Mouse (Mus musculus) spleen, embryonic (tissue): ENCODE results near the gene Olfr1006.
"Not testable (repeated sequence)": the region's sequence is repeated elsewhere in the genome, so short reads cannot be mapped to it uniquely, and the experiment has no call there.

Experiments
- CTCF ChIA-PET: fragments of 350-600 bp; sonication (Branson Sonifier 250); formaldehyde crosslinking; loops from one replicate; lab custom pipeline; 2022; lab: Charles Lee

Gene Olfr1006

GRCm38 (mm10) chr2:85678667-85679066 lies at the start of gene Olfr1006:
TSS of gene Olfr1006 (minus strand) at chr2:85678767.
- CTCF ChIA-PET: no interaction called here

- CTCF ChIA-PET: no interaction called here
These were observed 47.2 kb upstream of the Olfr1006 start for GRCm38 (mm10) chr2:85725793-85726192.

DNA sequence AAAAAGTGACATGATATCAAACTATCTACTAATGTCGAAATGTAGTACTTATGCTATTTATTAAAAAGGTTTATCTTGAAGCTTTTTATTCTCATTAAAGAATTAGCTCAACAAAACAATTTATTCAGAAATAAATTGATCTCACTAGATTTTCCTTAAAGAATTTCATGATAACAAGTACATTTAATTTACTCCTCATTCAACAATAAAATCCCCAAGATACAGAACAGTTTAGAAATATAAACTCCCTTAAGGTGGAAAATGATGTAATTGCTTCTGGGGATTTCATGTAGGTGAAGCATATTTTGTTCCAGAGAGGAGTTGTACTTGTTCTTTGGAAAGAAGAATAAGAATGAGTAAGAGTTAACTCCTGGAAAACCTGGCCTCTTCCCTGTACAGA lies 36.6 kb upstream of the Olfr1006 start, which contains the start of gene Olfr1009:
Gene Olfr1009 (plus strand): TSS at position 301 of the 400 bp plus-strand sequence.
- CTCF ChIA-PET: no interaction called here

DNA sequence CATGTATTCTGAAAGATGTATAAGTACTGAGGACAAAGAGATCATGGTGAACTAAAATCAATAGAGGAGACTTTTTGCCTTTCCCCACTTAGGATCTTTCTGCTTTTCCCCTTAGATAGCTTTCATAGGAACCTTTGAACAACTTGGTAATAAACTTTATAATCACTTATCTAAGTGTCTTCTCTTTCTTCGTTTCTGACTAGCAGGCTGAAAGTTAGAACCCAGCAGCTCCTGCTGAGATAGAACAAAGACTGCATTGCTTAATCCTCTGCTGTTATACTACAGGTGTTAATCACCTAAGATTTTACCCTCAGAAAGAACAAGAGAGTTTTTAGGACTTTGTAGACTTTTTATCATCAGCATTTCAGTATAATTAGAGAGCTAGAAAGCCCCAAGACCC lies 32.6 kb upstream of the Olfr1006 start:
- CTCF ChIA-PET: no interaction called here

- CTCF ChIA-PET: not testable (repeated sequence)
These were observed 32.1 kb upstream of the Olfr1006 start for GRCm38 (mm10) chr2:85710680-85711079.

DNA sequence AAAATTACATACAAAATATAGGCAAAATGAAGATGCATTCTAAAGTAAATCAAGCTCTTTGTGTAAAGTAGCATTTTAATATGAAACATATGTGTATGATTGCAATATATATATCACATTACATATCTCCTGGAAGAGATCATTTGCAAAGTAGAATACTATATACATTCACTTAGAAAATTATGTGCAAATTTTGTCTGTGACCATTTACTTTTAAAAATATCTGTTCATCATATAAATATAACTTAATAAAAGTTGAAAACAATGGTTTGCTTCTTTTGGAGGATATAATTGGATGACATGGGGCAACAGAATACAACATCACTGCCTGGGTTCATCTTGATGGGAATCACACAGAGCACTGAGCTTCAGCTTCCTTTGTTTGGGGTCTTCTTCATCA lies 10.6 kb upstream of the Olfr1006 start, which contains the start of gene Olfr1008:
Gene Olfr1008 (plus strand): TSS at position 301 of the 400 bp plus-strand sequence.
- CTCF ChIA-PET: no interaction called here

DNA sequence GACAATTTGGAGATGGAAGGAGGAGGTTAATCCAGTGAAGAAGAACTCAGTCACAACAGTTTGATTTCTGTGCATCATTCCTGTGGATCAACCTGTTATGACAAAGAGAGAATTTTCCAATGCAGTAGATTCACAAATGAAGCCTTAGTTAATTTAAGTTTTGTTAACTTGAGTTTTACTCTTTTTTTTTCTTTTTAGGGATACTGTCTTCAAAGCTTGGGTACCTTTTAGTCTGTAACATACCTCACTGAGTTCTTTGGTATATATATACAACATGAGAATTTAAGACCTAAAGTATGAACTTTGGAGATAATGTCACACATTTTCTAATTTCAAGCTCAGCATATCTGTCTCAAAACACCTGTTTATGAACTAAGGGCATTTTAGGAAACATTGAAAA lies 14.2 kb downstream of the Olfr1006 start, which contains the start of gene Olfr154:
Gene Olfr154 (minus strand): TSS at position 101 of the 400 bp plus-strand sequence.
- CTCF ChIA-PET: not testable (repeated sequence)

DNA sequence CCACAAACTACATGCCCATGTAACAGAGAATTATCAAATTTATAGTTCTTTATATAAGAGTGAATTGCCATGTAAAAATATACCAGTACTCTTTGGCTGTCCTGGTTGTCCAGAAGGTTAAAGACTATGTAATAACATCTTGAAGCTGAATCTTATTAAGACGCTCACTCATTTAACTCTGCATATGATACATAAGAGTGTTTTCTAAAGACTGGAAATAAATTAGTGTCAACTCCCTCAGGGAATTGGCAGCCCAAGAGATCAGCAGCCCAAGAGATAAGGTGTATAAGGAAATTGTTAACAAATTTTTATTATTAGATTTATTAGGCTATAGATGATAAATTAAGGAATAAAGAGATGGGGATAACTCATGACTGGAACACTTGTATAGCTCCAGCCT lies 28.0 kb downstream of the Olfr1006 start, which contains the start of gene Olfr1002:
Gene Olfr1002 (minus strand): TSS at position 101 of the 400 bp plus-strand sequence.
- CTCF ChIA-PET: no interaction called here
